ENCODE assay signal across 9 mouse cellular contexts in genomic region chr4:150136693-150137092, GRCm38 (mm10). TPM values are rescaled to one million over a fixed set of nuclear protein-coding genes. Genes with fewer than 3 reads are reported as not detected.
DNase-seq lines count a peak whose midpoint lies in the region; ATAC-seq lines count a peak whose summit lies in the region.
"Had no signal": no experiment of that assay in that cellular context is flagged by ENCODE, and none has a peak within 500 bp of the region (broad histone marks: within the 10 kb centered on the region; RNA-seq: fewer than 3 reads in every experiment).

No protein-coding gene starts in this region.

- H3K27me3 ChIP-seq in embryonic facial prominence, embryonic 12.5 days, result no peaks in the 10 kb centered on the region
- H3K27me3 ChIP-seq in heart, embryonic 10.5 days (ENCODE audit: insufficient read depth, poor library complexity, severe bottlenecking), result peaks cover 21% of the 10 kb centered on the region

- no peak overlapping the region for H3K4me3 ChIP-seq in embryonic facial prominence, embryonic 12.5 days
- no peak overlapping the region for H3K4me3 ChIP-seq in heart, embryonic 10.5 days

- H3K4me1 ChIP-seq in embryonic facial prominence, embryonic 12.5 days, result peaks cover 9% of the 10 kb centered on the region
- peaks cover 46% of the 10 kb centered on the region for H3K4me1 ChIP-seq in heart, embryonic 10.5 days

- H3K36me3 ChIP-seq in embryonic facial prominence, embryonic 12.5 days, result no peaks in the 10 kb centered on the region
- H3K36me3 ChIP-seq in heart, embryonic 10.5 days, result no peaks in the 10 kb centered on the region

- no peaks in the 10 kb centered on the region for H3K9me3 ChIP-seq in embryonic facial prominence, embryonic 12.5 days
- no peaks in the 10 kb centered on the region for H3K9me3 ChIP-seq in heart, embryonic 10.5 days

- no peak overlapping the region for H3K9ac ChIP-seq in embryonic facial prominence, embryonic 12.5 days

- DNase-seq in CD4-positive, CD25-positive, alpha-beta regulatory T cell, adult 2 months (ENCODE audit: low read depth, low spot score), result peak; percentile 84
- DNase-seq in adrenal gland, postnatal 25 days, result peak; percentile 86
- peak; percentile 88 for DNase-seq in heart, embryonic 10.5 days (ENCODE audit: low spot score)
- DNase-seq in layer of hippocampus, adult 11-12 months (ENCODE audit: low spot score), result peak; percentile 74
- DNase-seq in lung, postnatal 10 days, result peak; percentile 81
- DNase-seq in retina, embryonic 14.5 days (ENCODE audit: low spot score), result peak; percentile 87
- DNase-seq in thymus, postnatal 36 days, result peak; percentile 63 to 69

- H3K27ac ChIP-seq in embryonic facial prominence, embryonic 12.5 days, result no peak overlapping the region
- no peak overlapping the region for H3K27ac ChIP-seq in heart, embryonic 10.5 days

- H3K4me2 ChIP-seq in embryonic facial prominence, embryonic 12.5 days (replicated peaks), result no peak overlapping the region

- 0 out of 2 replicates have a peak, but pooled peaks have one; percentile 1 for ATAC-seq in embryonic facial prominence, embryonic 12.5 days (ENCODE audit: insufficient number of reproducible peaks, insufficient read depth, low FRiP score, low TSS enrichment)

- 12% methylated on average over 10 of the region's 10 CpGs for WGBS in embryonic facial prominence, embryonic 12.5 days
- 7% methylated on average over 10 of the region's 10 CpGs for WGBS in heart, embryonic 10.5 days

RNA-seq across cellular contexts. Expression of gene Slc2a7, which starts 12.1 kb away (rescaled TPM):
- total RNA-seq in adrenal gland, postnatal 25 days (2021), result not detected in 2 replicates
- not detected in 2 replicates for polyA plus RNA-seq in embryonic facial prominence, embryonic 12.5 days (2016; fragmentation: Nextera tagmentation; extraction: Ambion mirVana)
- not detected in 2 replicates for polyA plus RNA-seq in heart, embryonic 10.5 days (2016; fragmentation: Nextera tagmentation; extraction: Ambion mirVana)
- polyA plus RNA-seq: frontal cortex, adult 2 months had no signal

RNA-seq across cellular contexts. Expression of gene Slc2a5, which starts 17.6 kb away (rescaled TPM):
- 2.3 and 3.6 TPM in 2 replicates for total RNA-seq in adrenal gland, postnatal 25 days (2021)
- polyA plus RNA-seq in embryonic facial prominence, embryonic 12.5 days (2016; fragmentation: Nextera tagmentation; extraction: Ambion mirVana), result 1.0 and 1.3 TPM in 2 replicates
- 1.2 and 1.3 TPM in 2 replicates for polyA plus RNA-seq in heart, embryonic 10.5 days (2016; fragmentation: Nextera tagmentation; extraction: Ambion mirVana)

RNA-seq across cellular contexts. Expression of gene Gpr157, which starts 49.5 kb away (rescaled TPM):
- total RNA-seq in adrenal gland, postnatal 25 days (2021), result 1.1 and 1.7 TPM in 2 replicates
- polyA plus RNA-seq in embryonic facial prominence, embryonic 12.5 days (2016; fragmentation: Nextera tagmentation; extraction: Ambion mirVana), result 0.75 and 1.1 TPM in 2 replicates
- 0.85 and 2.0 TPM in 2 replicates for polyA plus RNA-seq in heart, embryonic 10.5 days (2016; fragmentation: Nextera tagmentation; extraction: Ambion mirVana)
